Mouse (Mus musculus) small intestine, adult 2 months (tissue): ENCODE data around the gene Rasa3. TPM values are rescaled to one million over a fixed set of nuclear protein-coding genes. Genes with fewer than 3 reads are reported as not detected.

Experiments used
- H3K27ac ChIP-seq: fragments of 200-500 bp; 2 replicates; pipeline ENCODE4 v1.5.1; 2012; ENCODE audit warnings: low read depth, low read length, control low read depth, inconsistent platforms; ENCODE audit not compliant: insufficient read depth
- H3K27me3 ChIP-seq: fragments of 200-500 bp; 2 replicates; pipeline ENCODE4 v1.6.1; 2012; ENCODE audit warnings: mild to moderate bottlenecking, moderate library complexity, low read length, inconsistent platforms; ENCODE audit not compliant: control insufficient read depth, insufficient read depth
- H3K36me3 ChIP-seq: fragments of 200-500 bp; 2 replicates; pipeline ENCODE4 v1.6.1; 2012; ENCODE audit warnings: mild to moderate bottlenecking, low read length, control low read depth, inconsistent platforms; ENCODE audit not compliant: control insufficient read depth, insufficient read depth
- H3K4me1 ChIP-seq: fragments of 200-500 bp; 2 replicates; pipeline ENCODE4 v1.6.1; 2012; ENCODE audit warnings: low read length, inconsistent platforms, mixed read lengths; ENCODE audit not compliant: control insufficient read depth, insufficient read depth, insufficient read length
- H3K4me3 ChIP-seq: fragments of 200-500 bp; 2 replicates; pipeline ENCODE4 v1.5.1; 2012; ENCODE audit warnings: low read depth, mild to moderate bottlenecking, control low read depth, inconsistent platforms, low read length, moderate library complexity
- CTCF ChIP-seq: fragments of 200-500 bp; IDR thresholded peaks from 2 replicates; pipeline ENCODE4 v1.5.1; 2012; ENCODE audit warnings: low read depth, mild to moderate bottlenecking, control low read depth, inconsistent platforms, low read length, moderate library complexity, mixed read lengths; ENCODE audit not compliant: insufficient replicate concordance, insufficient read length; ENCODE audit errors: extremely low read depth
- POLR2A ChIP-seq: fragments of 200-500 bp; IDR thresholded peaks from 2 replicates; pipeline ENCODE4 v1.6.1; 2012; ENCODE audit warnings: low read depth, mild to moderate bottlenecking, control low read depth, inconsistent platforms, low read length, moderate library complexity
- WGBS: fragments of 180-500 bp; shearing (Covaris S2); methylation state at CpG from one replicate; pipeline ENCODE4 v1.1.7; 2018; 5-methylcytosine and 5-hydroxymethylcytosine counted together
- polyA plus RNA-seq: library from polyadenylated mRNA; depleted of rRNA; stranded (reverse); fragments of >200 nt; gene quantifications from 2 replicates; pipeline ENCODE4 v1.2.3, GENCODE M21; 2012

Gene Rasa3
- polyA plus RNA-seq, 1 experiment: 13.1 TPM

DNA sequence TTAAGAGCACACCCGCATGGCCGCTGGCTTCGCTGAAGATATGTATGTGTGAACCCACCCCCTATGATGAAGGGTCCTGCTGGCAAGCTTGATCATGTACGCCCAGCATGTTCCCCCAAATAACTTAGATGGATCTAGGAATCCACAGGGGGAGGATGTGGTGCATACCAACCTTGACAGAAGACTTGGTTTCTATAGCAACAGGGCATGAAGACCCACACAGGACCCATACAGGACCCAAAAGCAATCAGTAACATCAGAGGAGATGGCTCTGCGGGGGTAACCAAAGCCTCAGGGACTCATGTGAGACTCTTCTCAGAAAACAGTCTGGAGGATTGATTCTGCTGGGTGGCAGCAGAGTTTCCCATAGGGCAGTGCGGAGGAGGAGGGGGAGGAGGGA is 86.2 kb downstream of the Rasa3 start:
- H3K27me3 ChIP-seq: no peaks in the 10 kb centered on the region
- TF ChIP-seq CTCF (no peak), POLR2A (no peak)
- H3K4me1 ChIP-seq: peaks cover 8% of the 10 kb centered on the region; the same call in 1 of the 2 replicates
- WGBS: 88% methylated on average over 6 of the region's 6 CpGs
- H3K4me3 ChIP-seq: no peak overlapping the region
- peaks cover 9% of the 10 kb centered on the region for H3K36me3 ChIP-seq
- H3K27ac ChIP-seq: no peak overlapping the region

DNA sequence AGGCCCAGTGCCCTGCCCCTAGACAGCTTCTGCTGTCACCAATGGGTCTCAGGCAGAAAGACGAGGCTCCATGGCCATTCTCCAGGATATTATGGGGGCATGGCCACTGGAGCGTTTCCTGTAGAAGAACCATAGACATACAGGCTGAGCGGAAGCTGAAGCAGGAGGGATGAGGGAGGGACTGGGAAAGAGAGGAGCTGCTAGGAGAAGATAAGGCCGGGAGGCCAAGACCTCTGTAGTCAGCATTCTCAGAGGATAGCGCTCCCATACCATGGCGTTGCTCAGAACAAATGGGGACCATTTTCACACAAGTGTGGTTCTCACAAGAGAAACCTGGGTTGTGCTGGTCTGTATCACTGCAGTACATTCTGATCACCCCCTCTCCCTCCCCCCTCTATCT is 88.3 kb downstream of the Rasa3 start:
- 84% methylated on average over 6 of the region's 6 CpGs for WGBS
- no peak for TF ChIP-seq CTCF
- TF ChIP-seq POLR2A: no peak
- peaks cover 25% of the 10 kb centered on the region for H3K36me3 ChIP-seq
- no peaks in the 10 kb centered on the region for H3K4me1 ChIP-seq
- no peaks in the 10 kb centered on the region for H3K27me3 ChIP-seq
- no peak overlapping the region for H3K27ac ChIP-seq
- no peak overlapping the region for H3K4me3 ChIP-seq

DNA sequence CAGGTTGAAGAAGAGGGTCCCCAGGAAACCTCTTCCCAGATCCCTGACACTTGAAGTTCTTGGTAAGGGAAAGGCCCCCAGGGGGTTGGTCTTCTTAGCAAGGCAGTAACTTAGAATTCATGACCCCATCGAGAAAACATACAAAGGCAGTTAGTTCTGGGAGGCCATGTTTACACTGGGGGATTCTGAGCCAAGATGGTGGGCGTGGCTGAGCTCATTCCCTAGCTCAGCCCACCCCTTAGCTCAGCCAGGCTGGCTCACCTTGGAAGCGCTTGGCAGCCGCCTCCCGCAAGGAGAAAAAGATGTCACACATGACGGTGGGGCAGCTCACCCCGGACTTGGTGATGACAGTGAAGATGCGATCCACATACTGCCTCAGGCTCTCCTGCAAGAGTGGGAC is 92.8 kb downstream of the Rasa3 start:
- H3K4me3 ChIP-seq: no peak overlapping the region
- WGBS: 78% methylated on average over 8 of the region's 8 CpGs
- no peaks in the 10 kb centered on the region for H3K4me1 ChIP-seq
- peaks cover 52% of the 10 kb centered on the region for H3K36me3 ChIP-seq
- no peak overlapping the region for H3K27ac ChIP-seq
- TF ChIP-seq CTCF (no peak), POLR2A (no peak)
- H3K27me3 ChIP-seq: no peaks in the 10 kb centered on the region

DNA sequence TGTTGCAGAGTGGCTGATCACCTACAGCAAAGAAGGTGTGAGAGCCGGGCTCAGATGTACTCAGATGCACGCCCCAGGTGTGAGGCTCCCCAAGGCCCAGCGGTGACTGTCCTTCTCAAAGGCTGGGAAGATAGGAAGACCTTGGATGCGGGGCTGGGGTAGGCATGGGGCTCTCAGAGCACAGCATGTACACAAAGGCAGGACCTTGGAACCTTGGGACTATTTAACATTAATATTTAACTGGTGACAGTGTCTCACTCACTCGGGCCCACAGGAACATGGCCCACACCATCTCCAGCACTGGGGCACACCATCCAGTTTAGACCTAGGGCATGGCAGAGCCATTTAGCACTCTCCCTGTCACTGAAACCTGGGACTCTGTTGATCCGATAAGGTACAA is 99.5 kb downstream of the Rasa3 start:
- TF ChIP-seq CTCF (no peak), POLR2A (no peak)
- WGBS: 57% methylated on average over 6 of the region's 6 CpGs
- H3K27me3 ChIP-seq: no peaks in the 10 kb centered on the region
- H3K27ac ChIP-seq: no peak overlapping the region
- no peak overlapping the region for H3K4me3 ChIP-seq
- H3K4me1 ChIP-seq: no peaks in the 10 kb centered on the region
- H3K36me3 ChIP-seq: peaks cover 38% of the 10 kb centered on the region

DNA sequence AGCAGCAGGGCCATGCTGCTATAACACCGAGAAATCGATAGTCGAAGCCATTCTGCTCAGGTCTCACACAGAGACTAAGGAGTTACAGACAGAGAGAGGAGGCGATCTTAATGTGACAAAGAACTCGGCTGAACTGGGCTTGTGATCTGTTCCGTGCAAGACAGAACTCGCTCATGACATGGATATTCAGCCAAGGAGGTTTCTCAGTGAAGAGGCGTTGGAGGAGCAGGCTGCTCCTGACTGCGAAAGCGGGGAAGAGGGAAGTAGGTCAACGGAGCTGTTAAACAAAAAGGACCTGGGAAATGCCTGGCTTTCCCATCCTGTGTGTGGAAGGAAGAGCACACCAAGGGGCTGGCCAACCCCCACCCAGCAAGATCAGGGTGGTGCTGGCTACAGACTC is 105.4 kb downstream of the Rasa3 start:
- no peaks in the 10 kb centered on the region for H3K4me1 ChIP-seq
- H3K27me3 ChIP-seq: no peaks in the 10 kb centered on the region
- H3K36me3 ChIP-seq: peaks cover 9% of the 10 kb centered on the region; the same call in 1 of the 2 replicates
- no peak overlapping the region for H3K27ac ChIP-seq
- H3K4me3 ChIP-seq: no peak overlapping the region
- WGBS: 93% methylated on average over 11 of the region's 11 CpGs
- TF ChIP-seq CTCF (no peak), POLR2A (no peak)

DNA sequence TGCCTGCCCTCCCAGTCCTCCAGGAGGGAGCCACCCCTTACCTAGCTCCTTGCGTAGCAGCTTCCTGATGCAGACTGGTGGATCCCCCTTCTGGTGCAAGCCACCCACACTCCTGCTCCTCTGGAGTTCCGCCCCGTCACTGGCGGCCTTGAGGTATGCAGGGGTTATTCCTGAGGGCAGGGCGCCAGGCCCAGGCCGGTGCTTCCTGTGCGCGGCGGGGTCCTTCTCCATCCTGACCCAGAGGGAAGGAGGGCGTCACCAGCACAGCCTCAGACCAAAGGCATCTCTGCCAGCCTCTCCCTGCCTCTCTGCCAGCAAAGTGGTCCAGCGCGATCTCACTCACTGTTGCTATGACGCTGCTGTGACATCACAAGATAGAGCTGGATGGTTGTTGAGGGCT is 115.3 kb downstream of the Rasa3 start, which contains the start of gene 1700029H14Rik:
TSS of gene 1700029H14Rik (minus strand) at position 344 of the 400 bp plus-strand sequence.
- H3K27me3 ChIP-seq: no peaks in the 10 kb centered on the region
- H3K36me3 ChIP-seq: no peaks in the 10 kb centered on the region
- WGBS: 41% methylated on average over 13 of the region's 13 CpGs

DNA sequence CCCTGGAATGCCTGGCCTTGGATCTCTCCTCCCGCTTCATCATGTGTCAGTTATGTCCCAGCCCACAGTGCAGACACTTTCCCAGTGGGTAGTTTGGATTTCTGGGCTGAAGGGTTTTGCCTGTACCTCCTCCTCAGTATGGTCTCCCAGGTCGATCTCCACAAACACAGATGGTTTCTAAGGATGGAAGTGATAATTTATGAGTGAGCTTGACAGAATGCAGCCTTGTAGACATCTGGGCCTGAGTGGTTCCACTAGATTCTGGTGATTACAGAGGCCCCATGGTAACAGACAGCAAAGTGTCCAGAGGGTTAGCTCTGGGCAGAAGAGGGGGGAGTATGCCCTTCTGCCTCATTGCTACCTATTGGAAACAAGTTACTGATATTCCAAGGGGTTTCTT is 119.9 kb downstream of the Rasa3 start:
- Histone ChIP-seq H3K4me3 (no peak overlapping the region), H3K27me3 (no peaks in the 10 kb centered on the region), H3K36me3 (no peaks in the 10 kb centered on the region), H3K4me1 (no peaks in the 10 kb centered on the region), H3K27ac (no peak overlapping the region)
- no peak for TF ChIP-seq POLR2A
- 70% methylated on average over 2 of the region's 2 CpGs for WGBS

More for the DNA sequence above, 115.3 kb downstream of the Rasa3 start, which contains the start of gene 1700029H14Rik:
- no peak within 1 kb of the TSS for H3K4me3 ChIP-seq
- no peaks in the 10 kb centered on the region for H3K4me1 ChIP-seq
- no peak within 1 kb of the TSS for H3K27ac ChIP-seq
- TF ChIP-seq CTCF (no peak), POLR2A (no peak)

DNA sequence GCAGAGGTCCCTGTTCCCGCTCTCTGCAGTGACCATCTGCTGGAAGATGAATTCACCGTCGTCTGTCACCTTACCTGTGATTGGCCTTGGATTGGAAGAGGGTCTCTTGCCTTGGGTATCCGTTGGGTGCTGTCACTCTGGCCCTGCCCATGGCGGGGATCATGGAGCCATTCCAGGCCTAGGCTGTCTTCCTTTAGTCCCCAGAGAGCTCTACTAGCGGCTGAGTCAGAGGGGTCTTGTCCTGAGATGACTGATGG is 125.9 kb downstream of the Rasa3 start:
- TF ChIP-seq CTCF (no peak), POLR2A (no peak)
- no peaks in the 10 kb centered on the region for H3K27me3 ChIP-seq
- H3K36me3 ChIP-seq: no peaks in the 10 kb centered on the region
- peaks cover 4% of the 10 kb centered on the region; the same call in 1 of the 2 replicates for H3K4me1 ChIP-seq
- H3K4me3 ChIP-seq: no peak overlapping the region
- H3K27ac ChIP-seq: no peak overlapping the region
- 93% methylated on average over 6 of the region's 6 CpGs for WGBS
